Mouse (Mus musculus) adrenal gland, postnatal 36 days (tissue): ENCODE measurements around the gene Ralgps1. TPM values are rescaled to one million over a fixed set of nuclear protein-coding genes. Genes with fewer than 3 reads are reported as not detected.
"Not testable (repeated sequence)": the region's sequence is repeated elsewhere in the genome, so short reads cannot be mapped to it uniquely, and the experiment has no call there.

Experiments
- DNase-seq, 2 experiments: peaks; one replicate each; pipeline ENCODE4 v3.0.0; 2021; ENCODE audit warnings: mixed read lengths in 1 of 2
- total RNA-seq, 2 experiments: library from RNA; stranded (reverse); gene quantifications; 2 replicates each; pipeline ENCODE4 v1.2.3; 2021

Gene Ralgps1
- total RNA-seq, 2 experiments from 2014 or later, result 3.6 to 4.3 TPM

DNA sequence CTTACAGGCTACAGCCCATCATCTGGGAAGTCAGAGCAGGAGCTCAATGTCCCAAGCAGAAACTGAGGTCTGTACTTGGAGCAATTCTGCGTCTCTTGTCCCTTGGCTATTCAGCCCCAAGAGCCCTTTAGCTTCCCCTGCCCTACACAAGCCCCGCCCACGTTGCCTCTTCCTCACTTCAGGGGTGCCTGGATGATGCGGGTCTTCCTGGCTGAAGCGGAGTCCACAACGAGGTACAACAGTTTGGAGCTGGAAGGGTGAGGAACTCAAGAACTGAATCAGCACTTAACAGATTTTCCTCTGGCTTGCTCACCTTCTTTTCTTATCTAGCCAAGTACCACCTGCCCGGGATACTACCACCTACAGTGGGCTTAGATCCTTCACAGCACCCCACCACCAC is 239.0 kb downstream of the Ralgps1 start:
- no peak for DNase-seq

DNA sequence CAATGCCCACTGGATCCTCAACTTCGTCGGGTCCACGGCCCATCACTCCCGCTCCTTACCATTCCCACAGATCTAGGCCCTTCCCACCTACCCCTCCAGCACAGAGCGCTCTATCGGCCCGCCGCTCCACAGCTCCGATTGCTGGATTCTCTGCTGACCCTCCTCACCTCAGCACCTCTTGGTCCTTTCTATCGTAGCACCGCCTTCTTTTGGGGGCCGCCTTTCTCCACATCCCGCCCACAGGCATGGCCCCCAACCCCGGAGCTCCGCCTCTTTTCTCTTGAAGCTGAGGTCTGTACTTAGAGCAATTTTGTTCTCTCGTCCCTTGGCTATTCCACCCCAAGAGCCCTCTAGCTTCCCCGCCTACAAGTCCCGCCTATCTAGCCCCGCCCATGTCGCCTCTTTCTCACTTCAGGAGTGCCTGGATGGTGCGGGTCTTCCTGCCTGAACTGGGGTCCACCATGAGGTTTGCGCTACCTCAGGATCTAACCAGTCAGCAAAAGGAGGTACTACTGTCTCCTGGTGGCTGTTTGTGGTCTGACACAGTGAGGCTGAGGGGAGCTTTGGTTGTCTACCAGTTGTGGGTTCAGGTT is 239.7 kb downstream of the Ralgps1 start, which contains the start of gene Garnl3:
Garnl3 (minus strand) TSS at position 155 of the 593 bp plus-strand sequence.
- peak; percentile 58 to 78 for DNase-seq

DNA sequence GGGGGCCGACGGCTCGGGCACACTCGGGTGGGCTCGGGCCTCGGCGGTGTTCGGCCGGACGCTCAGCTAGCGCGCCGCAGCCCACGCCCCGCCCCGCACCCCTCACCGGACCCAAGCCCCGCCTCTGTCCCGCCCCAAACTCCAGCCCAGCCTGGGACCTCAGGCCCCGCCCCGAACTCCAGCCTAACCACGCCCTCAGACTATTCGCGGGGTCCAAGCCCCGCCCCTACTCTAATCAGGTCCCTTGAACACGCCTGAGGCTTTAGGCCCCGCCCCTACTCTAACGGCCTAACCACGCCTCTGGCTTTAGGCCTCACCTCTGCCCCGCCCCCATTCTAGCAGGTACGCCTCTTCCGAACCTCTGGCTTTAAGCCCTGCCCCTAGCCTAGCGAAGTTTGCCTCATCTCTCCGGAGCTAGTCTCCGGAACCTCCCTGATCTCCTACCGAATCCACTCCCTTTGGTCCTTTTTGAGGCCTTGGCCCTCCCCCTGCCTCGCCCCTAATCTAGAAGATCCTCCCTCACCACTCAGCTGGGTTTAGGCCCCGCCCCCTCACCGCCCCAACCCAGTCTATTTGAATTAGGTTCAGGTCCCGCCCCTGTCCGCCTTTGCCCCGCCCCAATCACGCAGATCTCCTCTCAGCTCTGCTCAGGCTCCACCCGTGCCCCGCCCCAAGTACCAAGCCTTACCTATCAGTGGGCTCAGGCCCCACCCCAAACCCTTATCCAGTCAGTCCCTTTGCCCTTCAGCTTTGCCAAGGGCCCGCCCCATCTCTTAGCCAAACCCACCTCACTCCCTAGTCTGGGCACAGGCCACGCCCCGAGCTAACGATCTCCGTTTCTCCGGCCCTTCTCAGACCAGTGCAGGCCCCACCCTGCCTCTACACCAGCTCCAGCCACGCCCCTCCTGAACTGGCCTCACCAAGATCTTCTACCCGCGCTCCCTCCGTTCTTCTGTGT is 240.5 kb downstream of the Ralgps1 start:
- DNase-seq, result peak; percentile 98 to 99

DNA sequence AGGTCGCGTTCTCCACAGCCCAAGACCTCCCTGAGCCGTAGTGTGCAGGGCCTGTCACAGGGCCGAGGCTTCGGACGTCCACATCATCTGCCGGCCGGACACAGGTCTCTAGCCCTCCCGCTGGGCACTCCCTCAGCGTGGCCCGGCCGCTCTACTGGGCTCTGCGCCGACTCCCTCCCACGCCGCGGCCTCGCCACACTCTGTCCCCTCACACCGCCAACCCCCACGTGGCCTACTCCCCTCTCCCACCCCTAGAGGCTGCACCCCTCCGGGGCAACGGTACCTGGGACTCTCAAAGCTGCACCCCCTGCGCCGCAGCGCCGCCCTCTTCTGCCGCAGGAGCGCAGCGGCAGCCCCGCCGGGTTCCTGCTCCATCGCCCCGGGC is 241.2 kb downstream of the Ralgps1 start:
- DNase-seq, result no peak

DNA sequence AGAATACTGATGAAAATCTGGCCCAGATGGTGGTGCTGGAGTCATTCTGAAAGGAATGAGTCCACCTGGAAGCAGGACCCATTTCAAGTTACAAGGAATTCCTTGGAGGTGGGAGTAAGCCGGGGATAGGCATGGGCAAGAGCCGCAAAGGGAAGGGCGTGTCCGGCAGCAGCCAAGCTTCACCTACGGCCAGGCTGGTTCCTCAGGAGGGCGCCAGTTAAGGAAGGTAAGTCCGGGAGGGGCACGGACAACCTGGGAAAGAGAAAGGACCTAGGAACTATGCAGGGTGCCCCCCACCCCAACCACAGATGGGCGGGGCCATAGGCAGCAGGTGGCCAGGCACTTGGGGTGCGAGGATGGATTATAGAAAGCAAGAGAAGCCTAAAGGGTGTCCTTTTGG is 241.6 kb downstream of the Ralgps1 start:
- DNase-seq, result peak in 1 of 2 experiments; percentile 19

DNA sequence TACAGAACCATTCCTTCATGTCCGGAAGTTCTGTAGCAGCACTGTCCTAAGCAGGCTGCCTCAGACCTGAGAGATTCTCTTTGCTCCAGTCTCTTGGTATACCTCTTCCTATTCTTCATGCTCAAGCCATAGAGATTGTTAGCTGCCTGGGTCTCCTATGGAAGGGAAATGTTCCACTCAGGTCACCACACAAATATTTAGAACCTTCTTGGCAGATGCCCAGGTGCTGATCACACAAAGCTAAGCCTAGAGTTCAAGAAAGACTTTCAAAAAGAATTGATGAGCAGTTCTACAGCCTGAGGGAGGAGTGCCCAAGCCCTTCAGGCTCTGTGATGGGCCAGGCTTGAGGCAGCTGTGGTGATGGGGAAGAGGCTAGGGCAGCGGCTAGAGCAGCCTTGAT is 242.3 kb downstream of the Ralgps1 start:
- no peak for DNase-seq

DNA sequence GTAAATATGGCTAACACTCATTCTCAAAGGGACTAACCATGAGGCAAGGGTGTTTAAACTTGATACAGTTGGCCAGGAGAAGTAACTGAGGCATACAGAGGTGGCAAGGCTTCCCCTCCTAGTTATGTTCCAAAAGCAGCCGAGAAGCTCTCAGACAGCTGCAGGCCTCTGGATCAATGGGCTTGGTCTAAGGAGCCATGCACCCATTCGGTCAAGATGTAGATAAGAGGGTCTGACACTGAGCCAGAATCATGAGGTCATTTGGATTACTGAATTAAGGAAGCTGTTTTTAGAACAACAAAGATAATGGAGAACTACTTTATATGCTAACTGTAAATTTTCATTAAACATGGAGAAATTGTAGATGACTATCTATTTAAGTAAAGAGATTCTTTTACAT is 244.0 kb downstream of the Ralgps1 start:
- no peak for DNase-seq

DNA sequence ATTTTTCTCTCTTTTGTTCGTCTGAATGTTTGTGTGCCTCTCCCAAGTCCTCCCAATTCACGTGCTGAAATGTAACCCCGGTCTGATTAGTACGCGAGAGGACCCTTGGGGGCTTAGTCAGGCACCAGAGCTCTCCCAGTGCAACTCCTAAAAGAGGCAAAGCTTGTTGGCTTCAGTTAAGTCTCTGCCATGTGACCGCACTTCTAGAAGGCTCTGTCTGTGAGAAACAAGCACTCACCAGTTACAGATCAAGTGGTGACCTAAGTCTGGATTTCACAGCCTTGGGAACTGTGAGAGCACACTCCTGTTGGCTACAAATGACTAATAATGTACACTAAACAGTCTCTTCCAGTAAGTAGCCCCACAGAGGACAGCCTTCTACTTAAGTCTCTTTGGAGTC is 248.4 kb downstream of the Ralgps1 start:
- DNase-seq, result no peak

DNA sequence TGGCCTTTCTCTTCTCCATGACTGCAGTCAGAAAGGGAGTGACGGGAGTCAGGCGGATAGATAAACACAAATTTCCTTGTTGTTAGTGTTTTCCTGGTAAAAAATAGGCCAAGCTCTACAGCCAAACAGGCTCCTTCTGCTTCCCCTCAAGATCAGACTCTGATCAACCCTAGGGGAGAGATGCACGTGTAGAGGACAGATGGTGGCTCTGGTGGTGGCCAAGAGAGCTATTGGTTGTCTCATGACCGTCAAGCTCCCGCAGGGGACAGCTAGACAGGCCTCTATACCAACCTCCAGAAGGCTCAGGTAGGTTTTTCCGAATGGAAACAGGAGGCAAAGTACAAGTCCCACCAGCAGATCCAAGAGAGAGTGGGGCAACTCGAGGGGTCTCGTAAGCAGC is 270.8 kb downstream of the Ralgps1 start:
- no peak for DNase-seq

DNA sequence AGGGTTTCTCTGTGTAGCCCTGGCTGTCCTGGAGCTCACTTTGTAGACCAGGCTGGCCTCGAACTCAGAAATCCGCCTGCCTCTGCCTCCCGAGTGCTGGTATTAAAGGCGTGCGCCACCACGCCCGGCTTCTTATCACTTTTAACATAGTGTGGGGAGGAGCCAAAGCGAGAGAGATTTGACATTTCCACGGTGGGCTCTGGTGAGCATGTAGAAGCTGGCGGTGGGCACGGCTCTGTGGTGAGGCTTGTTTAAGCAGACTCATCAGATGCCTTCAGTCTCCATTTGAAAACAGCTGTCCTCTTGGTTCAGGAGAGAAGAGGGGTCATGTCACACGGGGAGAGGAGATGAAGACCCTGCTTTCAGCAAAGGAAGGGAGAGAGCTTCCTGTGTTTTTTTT is 274.0 kb downstream of the Ralgps1 start:
- DNase-seq, result not testable (repeated sequence)

DNA sequence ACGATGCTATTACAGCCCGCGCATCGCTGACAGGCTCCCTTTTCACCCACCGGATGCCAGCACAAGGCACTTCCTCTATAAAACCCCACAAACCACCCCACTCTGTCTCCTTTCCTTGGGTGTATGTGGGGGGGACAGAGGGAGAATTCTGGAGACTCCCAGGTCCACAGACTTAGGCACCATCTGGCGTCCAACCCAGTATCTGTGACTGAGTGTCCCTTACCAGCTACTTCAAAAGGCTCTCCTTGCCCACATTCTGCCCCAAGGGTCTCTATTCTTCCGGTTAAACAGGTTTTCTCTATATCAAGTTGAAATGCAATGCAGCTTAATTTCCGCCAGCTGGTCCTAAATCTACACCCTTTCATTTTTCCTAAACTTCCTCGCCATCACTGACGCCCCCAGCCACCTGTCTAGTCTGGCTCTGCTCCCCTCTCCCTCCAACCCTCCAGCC is 276.0 kb downstream of the Ralgps1 start:
- no peak for DNase-seq

DNA sequence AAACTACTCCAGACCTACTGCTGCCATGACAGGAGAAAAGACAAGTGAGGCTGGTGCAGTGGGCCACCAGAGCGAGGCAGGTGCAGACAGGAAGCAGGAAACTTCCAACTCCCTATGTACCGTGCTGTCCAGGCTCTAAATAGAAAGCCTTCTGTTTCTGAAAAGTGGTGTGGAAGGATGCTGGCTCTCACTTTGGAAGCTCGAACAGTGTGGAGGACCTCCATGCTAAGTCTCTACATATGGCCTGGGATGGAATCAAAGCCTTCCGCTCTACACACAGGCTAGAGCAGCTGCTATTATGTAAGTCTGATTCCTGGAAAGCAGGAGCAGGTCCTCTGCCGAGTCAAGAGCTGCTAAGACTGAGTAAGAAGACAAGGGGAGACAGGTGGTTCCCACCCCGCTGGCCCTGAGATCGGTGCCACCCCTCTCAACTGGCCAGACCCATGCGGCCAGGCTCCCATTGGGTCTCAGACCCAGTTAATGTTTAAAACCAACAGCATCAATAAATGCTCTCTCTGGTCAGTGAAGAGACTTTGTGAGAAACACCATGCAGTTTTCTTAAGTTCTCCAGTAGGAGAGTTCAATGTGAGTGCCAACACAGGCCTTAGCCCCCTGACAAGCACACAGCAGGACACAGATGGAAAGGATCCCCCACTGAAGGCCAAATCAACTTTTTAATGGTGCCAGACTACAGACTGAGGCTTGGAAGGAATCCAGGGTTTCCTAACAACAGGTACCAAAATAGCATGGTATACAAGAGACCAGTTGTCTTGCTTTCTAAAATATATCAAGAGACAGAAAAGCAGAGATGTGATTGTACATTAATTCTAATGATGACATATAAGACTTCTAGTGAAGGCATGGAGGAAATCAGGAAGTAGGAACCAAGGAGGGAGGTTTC is 280.4 kb downstream of the Ralgps1 start:
- no peak for DNase-seq

DNA sequence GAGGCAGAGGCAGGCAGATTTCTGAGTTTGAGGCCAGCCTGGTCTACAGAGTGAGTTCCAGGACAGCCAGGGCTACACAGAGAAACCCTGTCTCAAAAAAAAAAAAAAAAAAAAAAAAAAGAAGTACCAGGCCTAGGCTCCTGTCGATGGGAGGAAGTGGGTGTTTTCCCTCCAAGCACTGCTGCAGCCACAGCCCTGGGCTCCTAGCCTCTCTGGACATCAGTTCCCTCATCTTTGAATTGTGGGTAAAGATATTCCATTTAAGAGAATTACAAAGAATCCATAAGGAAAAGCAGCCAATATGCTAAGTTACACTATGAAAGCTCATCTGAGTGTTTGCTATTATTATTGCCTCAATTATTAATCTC is 281.3 kb downstream of the Ralgps1 start:
- not testable (repeated sequence) for DNase-seq

DNA sequence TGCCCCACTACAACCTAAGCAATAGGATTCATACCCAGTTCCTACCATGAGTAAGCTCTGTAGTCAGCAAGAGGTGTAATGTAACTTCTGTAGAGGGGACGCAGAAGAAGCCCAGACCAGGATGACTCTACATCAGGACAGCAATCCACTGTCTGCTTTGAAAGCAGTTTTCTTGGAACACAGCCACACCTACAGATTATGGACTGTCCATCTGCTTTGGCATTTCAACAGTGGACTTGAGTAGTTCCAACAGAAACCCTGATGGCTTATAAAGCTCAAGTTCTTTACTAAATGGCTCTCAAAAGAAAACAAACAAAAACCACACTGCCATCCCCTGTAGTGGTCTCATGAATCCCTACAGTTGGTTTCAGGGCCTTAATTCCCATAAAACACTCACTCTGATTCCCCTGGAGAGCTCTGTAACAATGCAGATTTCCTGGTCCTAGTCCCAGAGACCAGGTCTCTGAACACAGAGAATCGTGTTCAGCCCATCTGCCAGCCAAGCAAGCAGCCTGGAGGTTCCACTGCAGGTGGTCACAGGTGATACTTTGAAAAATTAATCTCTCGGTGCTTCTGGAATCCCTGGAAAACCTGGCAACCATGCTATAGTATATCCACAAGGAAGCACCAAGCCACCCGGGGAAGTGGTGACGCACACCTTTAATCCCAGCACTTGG is 281.8 kb downstream of the Ralgps1 start:
- DNase-seq, result no peak

DNA sequence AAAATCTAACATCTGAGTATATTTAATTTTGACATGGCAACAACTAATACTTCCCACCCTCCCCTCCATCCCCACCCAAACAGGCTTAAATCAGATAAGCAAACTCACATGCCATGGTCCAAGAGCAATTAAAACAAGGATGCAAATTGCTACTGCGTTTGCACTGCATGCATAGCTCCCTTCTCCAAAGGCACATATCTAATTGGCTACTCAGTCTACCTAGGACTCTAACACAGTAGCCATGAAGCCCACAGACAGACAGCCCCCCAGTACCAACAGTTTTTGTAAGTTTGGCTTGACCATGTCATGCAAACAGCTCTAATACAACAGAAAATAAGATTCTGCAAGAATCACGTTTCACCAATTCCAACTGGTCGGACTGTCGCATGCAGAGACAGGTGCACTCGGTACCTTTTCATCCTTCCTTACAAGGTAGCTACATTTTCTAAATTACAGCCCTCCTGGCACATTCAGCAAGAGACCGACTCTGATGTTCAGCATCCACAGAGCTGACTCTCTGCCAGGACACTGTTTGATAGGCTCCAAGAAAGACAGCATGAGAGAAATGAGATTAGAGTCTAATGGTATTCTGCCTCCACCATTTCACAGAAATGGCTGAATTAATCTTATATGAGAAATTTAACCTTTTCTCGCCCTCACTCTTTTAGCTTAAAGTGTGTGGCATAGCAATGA is 284.5 kb downstream of the Ralgps1 start:
- no peak for DNase-seq

DNA sequence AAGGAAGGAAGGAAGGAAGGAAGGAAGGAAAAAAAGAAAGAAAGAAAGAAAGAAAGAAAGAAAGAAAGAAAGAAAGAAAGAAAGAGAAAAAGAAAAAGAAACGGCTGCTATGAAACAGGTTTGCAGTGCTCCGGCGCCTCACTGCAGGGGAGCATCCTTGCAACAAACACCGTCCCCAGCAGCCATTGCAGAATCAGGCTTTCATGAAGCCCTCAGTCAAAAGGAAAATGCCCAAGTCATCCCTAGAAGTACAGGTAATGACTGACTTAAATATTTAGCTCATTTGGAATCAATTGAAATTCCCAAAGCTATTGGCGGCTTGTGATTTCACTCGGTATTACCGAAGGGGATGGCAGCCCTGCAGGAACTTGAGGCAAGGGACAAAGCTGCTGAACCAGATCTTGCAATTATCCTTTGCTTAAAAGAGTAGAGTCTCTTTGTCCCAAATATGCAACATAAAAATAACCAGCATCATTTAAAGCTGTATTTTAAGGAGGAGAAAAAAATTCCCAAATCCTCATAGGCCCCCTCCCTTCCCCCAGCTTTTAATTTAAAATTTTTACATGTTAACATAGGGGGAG is 285.2 kb downstream of the Ralgps1 start:
- no peak for DNase-seq

DNA sequence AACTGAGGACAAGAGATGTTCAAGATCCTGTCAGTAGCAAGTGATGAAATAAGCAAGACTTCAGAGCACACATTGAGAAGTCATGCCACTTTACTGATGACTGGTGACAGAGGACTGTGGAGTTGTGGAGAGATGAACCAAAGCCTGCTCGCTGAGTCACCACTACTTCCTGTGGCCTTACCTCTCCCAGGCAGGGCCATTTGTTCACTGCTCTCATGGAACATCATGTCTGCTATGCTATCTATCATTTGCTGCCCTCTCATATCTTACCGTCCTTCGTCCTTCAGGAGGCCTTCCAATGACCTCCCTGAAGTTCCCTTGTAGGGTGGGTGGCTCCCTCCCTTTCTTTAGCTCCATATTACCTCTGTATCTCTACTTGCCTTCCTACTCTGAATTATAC is 287.1 kb downstream of the Ralgps1 start:
- peak; percentile 31 to 49 for DNase-seq
